Mouse (Mus musculus): ENCODE data around the gene Arhgef3.

Gene Arhgef3

GRCm38 (mm10) chr14:27381459-27381858 lies 266.8 kb downstream of the Arhgef3 start:
- DNase-seq (ENCODE audit: low spot score), result no peak

- DNase-seq (ENCODE audit: low spot score), result no peak
Observed at GRCm38 (mm10) chr14:27383321-27383830, 268.7 kb downstream of the Arhgef3 start.

DNA sequence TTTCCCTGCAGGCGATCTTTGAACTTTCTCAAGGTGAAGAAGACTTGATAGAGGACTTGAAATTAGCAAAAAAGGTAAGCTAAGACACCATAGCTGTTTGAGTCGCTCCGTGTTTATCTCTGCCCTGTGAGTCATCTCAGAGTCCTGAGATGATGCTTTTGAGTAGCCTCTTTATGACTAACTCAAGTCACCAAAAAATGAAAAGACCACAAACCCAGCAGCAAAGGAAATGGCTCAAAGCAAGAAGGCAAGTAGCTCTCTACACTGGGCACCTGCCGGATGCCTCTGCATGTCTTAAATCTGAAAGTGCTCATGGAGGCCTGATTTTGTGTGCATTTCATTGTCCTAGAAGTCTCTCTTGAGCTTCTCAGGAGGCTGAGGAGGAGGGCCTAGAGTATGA lies 269.4 kb downstream of the Arhgef3 start:
- no peak for DNase-seq (ENCODE audit: low spot score)

DNA sequence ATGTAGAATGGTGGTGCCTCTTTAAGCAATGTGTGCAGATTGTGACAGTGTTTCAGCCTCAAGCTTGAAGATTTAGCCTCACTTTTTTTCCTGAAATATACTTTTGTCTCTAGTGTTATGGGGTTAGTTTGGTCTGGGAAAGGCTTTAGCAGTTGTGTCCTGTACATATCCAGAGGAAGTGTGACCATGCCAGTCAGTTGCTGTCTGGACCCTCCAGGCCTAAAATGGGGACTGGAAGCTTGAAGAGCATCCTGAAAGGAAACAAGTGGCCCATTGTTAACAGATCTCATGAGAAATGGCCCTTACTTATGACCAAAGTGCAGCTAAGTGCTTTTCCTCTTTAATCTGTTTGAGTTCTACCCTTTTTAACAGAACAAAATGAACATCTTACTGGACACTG lies 273.9 kb downstream of the Arhgef3 start:
- no peak for DNase-seq (ENCODE audit: low spot score)

DNA sequence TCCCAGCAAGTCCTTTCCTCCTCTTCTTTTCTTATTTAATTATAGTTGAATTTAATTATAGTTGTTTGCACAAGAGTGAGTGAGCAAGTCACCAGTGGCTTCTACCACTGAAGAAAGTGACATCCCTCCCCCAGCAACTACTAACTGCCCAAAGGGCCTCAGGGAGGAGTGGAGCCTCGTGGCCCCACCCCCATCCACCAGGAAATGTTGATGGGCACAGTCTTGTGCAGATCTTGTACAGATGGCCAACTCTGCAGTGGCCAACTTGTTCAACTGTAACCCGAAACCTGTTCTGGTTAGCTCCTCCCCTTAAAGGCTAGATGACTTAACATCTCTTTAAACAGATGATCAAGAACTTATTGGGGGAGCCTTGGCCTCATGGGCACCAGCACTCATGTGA lies 275.0 kb downstream of the Arhgef3 start:
- no peak for DNase-seq (ENCODE audit: low spot score)

GRCm38 (mm10) chr14:27390663-27391062 lies 276.0 kb downstream of the Arhgef3 start:
- DNase-seq (ENCODE audit: low spot score), result no peak

DNA sequence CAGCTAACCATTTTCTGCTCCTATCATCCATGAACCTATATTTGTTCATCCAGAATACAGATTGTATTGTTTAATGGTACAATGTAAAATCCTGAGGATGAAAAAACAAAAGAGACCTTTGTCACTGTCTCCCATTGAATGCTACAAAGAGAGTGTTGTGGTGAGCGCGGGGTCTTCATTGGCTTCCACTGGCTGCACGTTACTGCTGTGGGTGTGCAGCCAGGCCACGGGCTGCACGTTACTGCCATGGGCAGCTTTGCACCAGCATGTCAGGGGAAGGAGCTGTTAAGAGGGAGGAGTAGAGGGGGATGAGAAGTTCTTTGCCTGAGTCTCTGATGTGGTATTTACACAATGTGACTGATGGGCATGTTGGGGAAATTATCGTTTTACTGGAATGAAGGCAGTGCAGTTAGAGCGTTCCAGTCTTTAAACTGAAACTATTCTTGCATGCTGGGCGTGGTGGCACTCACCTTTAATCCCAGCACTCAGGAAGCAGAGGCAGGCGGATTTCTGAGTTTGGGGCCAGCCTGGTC lies 277.1 kb downstream of the Arhgef3 start:
- DNase-seq (ENCODE audit: low spot score), result no peak

DNA sequence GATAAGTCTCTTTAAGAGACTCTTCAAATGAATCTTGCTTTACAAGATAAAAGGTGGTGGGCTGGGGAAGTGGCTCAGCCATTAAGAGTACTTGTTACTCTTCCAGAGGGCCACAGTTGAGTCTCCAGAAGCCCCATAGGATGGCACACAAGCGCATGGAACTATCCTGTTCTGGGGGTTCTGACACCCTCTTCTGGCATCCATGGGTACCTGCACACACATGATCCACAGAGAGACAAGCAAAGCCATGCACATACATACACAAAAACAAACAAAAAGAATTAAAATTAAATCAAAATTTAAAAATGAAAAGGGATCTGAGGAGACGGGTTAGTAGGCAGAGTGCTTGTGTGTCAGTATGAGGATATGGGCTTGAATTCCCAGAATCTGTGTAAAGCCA lies 278.0 kb downstream of the Arhgef3 start:
- no peak for DNase-seq (ENCODE audit: low spot score)

- DNase-seq (ENCODE audit: low spot score), result no peak
Observed at GRCm38 (mm10) chr14:27393806-27394205, 279.1 kb downstream of the Arhgef3 start.

- no peak for DNase-seq (ENCODE audit: low spot score)
Observed at GRCm38 (mm10) chr14:27396424-27396823, 281.7 kb downstream of the Arhgef3 start.

- DNase-seq (ENCODE audit: low spot score), result no peak
Observed at GRCm38 (mm10) chr14:27397526-27397925, 282.8 kb downstream of the Arhgef3 start.

DNA sequence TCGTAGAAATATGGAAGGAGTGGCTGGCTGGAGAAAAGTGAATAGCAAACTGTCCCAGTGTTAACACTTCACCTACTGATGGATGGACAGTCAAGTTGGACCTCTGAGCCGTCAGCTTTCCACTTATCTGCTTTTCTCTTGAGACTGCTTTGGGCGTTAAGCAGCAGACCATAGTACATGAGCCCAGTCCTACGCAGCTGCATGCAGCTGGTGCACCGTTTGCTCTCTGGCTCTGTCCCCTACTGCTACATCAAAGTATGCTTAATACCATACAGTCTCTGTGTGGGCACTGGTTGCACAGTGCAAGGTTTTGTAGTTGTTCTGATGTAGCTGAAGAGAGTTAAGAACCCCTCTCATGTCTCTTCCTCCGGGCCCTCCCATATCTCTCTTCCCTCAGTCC lies 285.8 kb downstream of the Arhgef3 start:
- no peak for DNase-seq (ENCODE audit: low spot score)

- DNase-seq (ENCODE audit: low spot score), result no peak
Observed at GRCm38 (mm10) chr14:27401717-27402278, 287.1 kb downstream of the Arhgef3 start.

DNA sequence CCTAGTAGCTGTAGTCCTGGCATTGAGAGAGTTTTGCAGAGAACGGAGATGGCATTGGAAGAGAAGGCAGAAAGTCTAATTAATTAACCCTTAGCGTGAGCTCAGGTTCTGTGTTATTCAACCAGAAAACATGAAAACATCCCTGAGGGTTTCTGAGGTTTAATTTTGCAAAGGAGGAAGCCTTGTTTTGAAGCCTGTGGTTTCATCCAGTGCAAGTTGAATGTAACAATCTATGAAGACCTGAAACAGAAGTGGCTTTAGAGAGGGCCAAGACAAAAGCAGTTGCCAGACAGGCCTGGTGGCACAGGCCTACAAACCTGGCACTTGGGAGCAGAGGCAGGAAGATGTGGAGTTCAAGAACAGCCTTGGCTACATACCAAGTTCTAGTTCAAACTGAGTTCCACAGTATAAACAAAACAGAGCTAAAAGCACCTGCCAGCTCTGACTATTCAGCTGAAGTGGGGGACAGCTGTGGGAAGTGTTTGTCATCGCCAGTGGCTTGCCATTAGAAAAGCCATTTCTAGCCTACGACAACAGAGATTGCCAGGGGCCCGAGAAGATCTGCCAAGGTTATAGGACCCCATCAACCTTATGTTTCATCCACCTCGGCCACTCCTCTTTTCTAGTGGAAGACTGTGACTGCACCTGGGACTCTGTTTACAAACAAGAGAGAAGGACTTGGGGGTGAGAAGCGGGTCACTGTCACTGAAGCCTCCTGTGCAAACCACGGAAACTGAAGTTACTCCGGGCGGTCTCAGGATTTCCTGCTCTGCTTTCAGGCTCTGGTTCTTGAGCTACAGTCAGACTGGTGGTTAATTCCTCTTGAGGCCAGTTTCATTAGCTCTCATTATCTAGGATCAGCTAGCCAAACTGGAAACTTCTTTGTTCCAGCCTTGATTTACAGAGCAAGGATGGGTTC lies 287.9 kb downstream of the Arhgef3 start:
- no peak for DNase-seq (ENCODE audit: low spot score)

- DNase-seq (ENCODE audit: low spot score), result no peak
Observed at GRCm38 (mm10) chr14:27405452-27405851, 290.8 kb downstream of the Arhgef3 start.

GRCm38 (mm10) chr14:27405947-27406346 lies 291.2 kb downstream of the Arhgef3 start:
- DNase-seq (ENCODE audit: low spot score), result no peak

DNA sequence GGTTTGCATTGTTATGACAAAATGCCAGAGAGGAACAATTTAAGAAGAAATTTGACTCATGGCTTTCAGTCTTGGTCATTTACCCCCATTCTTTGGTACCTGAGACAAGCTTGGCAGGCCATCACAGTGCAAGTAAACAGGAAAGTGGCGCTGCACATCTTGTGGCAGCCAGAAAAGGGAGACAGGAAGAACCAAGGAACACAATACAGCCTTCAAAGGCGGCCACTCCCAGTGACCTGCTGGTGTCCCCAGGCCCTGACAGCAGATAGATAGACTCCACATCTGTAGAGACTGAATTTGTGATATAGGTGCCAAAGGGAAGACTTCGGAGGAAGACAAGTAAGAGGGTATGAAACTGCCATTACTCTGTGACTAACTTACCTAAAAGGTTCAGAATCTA lies 293.5 kb downstream of the Arhgef3 start:
- no peak for DNase-seq (ENCODE audit: low spot score)

- DNase-seq (ENCODE audit: low spot score), result no peak
Observed at GRCm38 (mm10) chr14:27409662-27410061, 295.0 kb downstream of the Arhgef3 start.

GRCm38 (mm10) chr14:27411492-27411891 lies 296.8 kb downstream of the Arhgef3 start:
- no peak for DNase-seq (ENCODE audit: low spot score)

DNA sequence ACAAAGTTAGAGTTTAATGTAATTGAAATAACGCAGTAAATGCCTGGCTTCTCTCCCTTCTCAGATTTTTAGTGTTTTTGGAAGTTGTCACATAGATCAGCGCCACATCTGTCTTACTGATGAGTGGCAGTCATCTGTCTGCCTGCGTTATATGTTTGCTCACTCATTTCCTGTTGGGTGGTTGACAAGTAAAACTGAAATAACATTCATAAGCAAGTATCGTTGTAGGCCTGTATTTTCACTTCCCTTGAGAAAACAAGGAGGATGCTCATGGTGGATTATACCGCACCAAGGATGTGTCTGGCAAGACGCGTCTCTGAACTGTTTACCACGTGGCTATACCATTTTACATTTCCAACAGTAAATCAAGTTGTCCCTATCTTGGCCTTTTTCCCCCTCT lies 298.0 kb downstream of the Arhgef3 start:
- DNase-seq (ENCODE audit: low spot score), result no peak

- peak; percentile 49 for DNase-seq (ENCODE audit: low spot score)
Observed at GRCm38 (mm10) chr14:27413961-27414360, 299.3 kb downstream of the Arhgef3 start.

DNA sequence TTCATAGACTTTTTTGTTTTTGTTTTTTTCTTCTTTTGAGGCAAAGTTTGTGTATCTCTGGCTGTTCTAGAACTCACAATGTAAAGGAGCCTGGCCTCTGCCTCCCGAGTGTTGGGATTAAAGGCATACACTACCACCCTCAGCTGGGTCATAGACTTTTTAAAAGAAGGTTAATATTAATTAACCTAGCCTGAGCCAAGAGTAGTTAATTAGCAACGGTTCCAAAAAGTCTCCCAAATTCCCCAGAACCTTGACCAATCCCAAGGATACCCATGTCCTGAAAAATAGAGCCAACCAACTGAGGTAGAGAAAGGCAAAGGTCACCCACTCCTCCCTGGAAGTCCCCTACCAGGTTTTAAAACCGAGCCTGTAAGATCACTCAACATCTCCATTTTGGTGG lies 306.1 kb downstream of the Arhgef3 start:
- DNase-seq (ENCODE audit: low spot score), result no peak

DNA sequence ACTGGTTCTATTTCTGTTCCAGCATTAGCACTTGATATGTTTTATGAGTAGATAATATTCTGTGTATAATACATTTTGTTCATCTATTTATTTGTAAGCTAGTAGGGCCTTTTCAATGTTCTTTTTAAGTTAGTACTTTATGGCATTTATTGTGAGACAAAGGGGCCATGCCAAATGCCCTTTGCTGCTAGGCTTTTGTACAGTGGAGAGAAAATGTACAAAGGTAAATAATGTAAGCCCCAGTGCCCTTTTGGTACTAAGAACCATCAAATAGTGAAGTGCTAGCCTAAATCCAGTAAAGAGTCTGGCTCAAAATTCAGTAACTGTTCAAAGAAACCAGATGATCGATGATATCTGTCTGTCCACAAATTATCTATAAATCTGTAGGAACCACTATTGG lies 307.6 kb downstream of the Arhgef3 start:
- DNase-seq (ENCODE audit: low spot score), result no peak
